Mouse (Mus musculus) v-Abl transformed pro-B cells (cell line): ENCODE measurements around the gene Gm42421.

ENCODE experiments used
- in situ Hi-C, 2 experiments: fragments of 400-800 bp; cut with MboI; formaldehyde crosslinking; loops; one replicate each; pipeline ENCODE4 v1.15.1; 2025; ENCODE audit not compliant: unreplicated experiment in 2 of 2

Gene Gm42421

GRCm38 (mm10) chr5:143933875-143934274 lies 5.9 kb downstream of the Gm42421 start:
- in situ Hi-C loops = no loop called here

- in situ Hi-C loops = no loop called here
Observed at GRCm38 (mm10) chr5:143936156-143936555, 8.2 kb downstream of the Gm42421 start.

GRCm38 (mm10) chr5:143941588-143941987 lies 13.6 kb downstream of the Gm42421 start:
- in situ Hi-C loops = no loop called here

- in situ Hi-C loops = no loop called here
Observed at GRCm38 (mm10) chr5:143943231-143944125, 15.5 kb downstream of the Gm42421 start.

- in situ Hi-C loops = no loop called here
Observed at GRCm38 (mm10) chr5:143948361-143948760, 20.4 kb downstream of the Gm42421 start.

GRCm38 (mm10) chr5:143950016-143950415 lies 22.0 kb downstream of the Gm42421 start:
- in situ Hi-C loops = no loop called here

- in situ Hi-C loops = no loop called here
Observed at GRCm38 (mm10) chr5:143957101-143957500, 29.1 kb downstream of the Gm42421 start.

GRCm38 (mm10) chr5:143959551-143959950 lies 31.6 kb downstream of the Gm42421 start:
- in situ Hi-C loops = no loop called here

- in situ Hi-C loops = loop anchor here in 1 of 2 experiments (5.0 kb wide), 1 partner anchor 529 kb away; no protein-coding TSS in a partner anchor
Observed at GRCm38 (mm10) chr5:143961176-143961575, 33.2 kb downstream of the Gm42421 start.

GRCm38 (mm10) chr5:143965586-143966345 lies 37.8 kb downstream of the Gm42421 start:
- in situ Hi-C loops = no loop called here

- in situ Hi-C loops = no loop called here
Observed at GRCm38 (mm10) chr5:143966671-143967070, 38.7 kb downstream of the Gm42421 start.

GRCm38 (mm10) chr5:143972628-143973027 lies 44.7 kb downstream of the Gm42421 start:
- in situ Hi-C loops = loop anchor here in 1 of 2 experiments (10.0 kb wide), 1 partner anchor 398 kb away; no protein-coding TSS in a partner anchor

GRCm38 (mm10) chr5:143974931-143975630 lies 47.1 kb downstream of the Gm42421 start:
- in situ Hi-C loops = loop anchor here (5.0 to 10.0 kb wide), 3 partner anchors 400 to 538 kb away; no protein-coding TSS in a partner anchor

GRCm38 (mm10) chr5:143975631-143975933 lies 47.6 kb downstream of the Gm42421 start:
- in situ Hi-C loops = loop anchor here (5.0 to 10.0 kb wide), 3 partner anchors 401 to 538 kb away; no protein-coding TSS in a partner anchor

- in situ Hi-C loops = loop anchor here (5.0 to 10.0 kb wide), 3 partner anchors 401 to 539 kb away; no protein-coding TSS in a partner anchor
Observed at GRCm38 (mm10) chr5:143976232-143976631, 48.3 kb downstream of the Gm42421 start.

- in situ Hi-C loops = loop anchor here (5.0 to 10.0 kb wide), 3 partner anchors 402 to 540 kb away; no protein-coding TSS in a partner anchor
Observed at GRCm38 (mm10) chr5:143976726-143977431, 48.9 kb downstream of the Gm42421 start.

GRCm38 (mm10) chr5:143980858-143981257 lies 52.9 kb downstream of the Gm42421 start:
- in situ Hi-C loops = no loop called here

GRCm38 (mm10) chr5:143982361-143982760 lies 54.4 kb downstream of the Gm42421 start:
- in situ Hi-C loops = no loop called here

GRCm38 (mm10) chr5:143985381-143985780 lies 57.4 kb downstream of the Gm42421 start:
- in situ Hi-C loops = no loop called here
